Mouse (Mus musculus): Measurements from ENCODE around the gene Mxi1.

- TF ChIP-seq CTCF (IDR thresholded peaks at IDR 0.05; ENCODE audit: borderline replicate concordance, insufficient read depth, low read depth, low read length) = no peak; the same call in 1 of the 2 replicates
- TF ChIP-seq POLR2A (IDR thresholded peaks at IDR 0.05; ENCODE audit: borderline replicate concordance, insufficient read depth, low read length) = no peak
Measured at GRCm38 (mm10) chr19:53402741-53403432, 92.6 kb downstream of the Mxi1 start.
